Mouse (Mus musculus) stomach, embryonic 16.5 days (tissue): ENCODE measurements around the gene Eif4e3. TPM values are rescaled to one million over a fixed set of nuclear protein-coding genes. Genes with fewer than 3 reads are reported as not detected.
A peak's percentile ranks its signal among the peaks of the same experiment; 100 is the strongest.

Source experiments
- ATAC-seq: fragments of 200-750 bp; cut with Nextera tagmentation; 2 replicates; pipeline ENCODE4 v1.8.0; 2017; ENCODE audit warnings: moderate number of reproducible peaks, moderate TSS enrichment; ENCODE audit not compliant: insufficient read depth, low FRiP score
- H3K27ac ChIP-seq: fragments of 300-500 bp; sonication (generic); 2 replicates; pipeline ENCODE4 v1.5.1; 2014; ENCODE audit warnings: low read length
- H3K27me3 ChIP-seq: fragments of 300-500 bp; sonication (generic); 2 replicates; pipeline ENCODE4 v1.6.1; 2014; ENCODE audit warnings: low read length, control low read depth, mixed read lengths; ENCODE audit not compliant: control insufficient read depth, insufficient read depth
- H3K36me3 ChIP-seq: fragments of 300-500 bp; sonication (generic); 2 replicates; pipeline ENCODE4 v1.6.1; 2014; ENCODE audit warnings: low read length; ENCODE audit not compliant: control insufficient read depth, insufficient read depth
- H3K4me1 ChIP-seq: fragments of 300-500 bp; sonication (generic); 2 replicates; pipeline ENCODE4 v1.6.1; 2014; ENCODE audit warnings: low read length, control low read depth, mixed read lengths; ENCODE audit not compliant: control insufficient read depth, insufficient read depth
- H3K4me2 ChIP-seq: fragments of 300-500 bp; sonication (generic); 2 replicates; pipeline ENCODE4 v1.6.1; 2014; ENCODE audit warnings: low read depth, low read length, mixed read lengths
- H3K4me3 ChIP-seq: fragments of 300-500 bp; sonication (generic); replicated peaks from 2 replicates; pipeline ENCODE4 v1.5.1; 2014; ENCODE audit warnings: mild to moderate bottlenecking, low read length
- H3K9ac ChIP-seq: fragments of 300-500 bp; sonication (generic); 2 replicates; pipeline ENCODE4 v1.6.1; 2014; ENCODE audit warnings: low read length
- H3K9me3 ChIP-seq: fragments of 300-500 bp; sonication (generic); replicated peaks from 2 replicates; pipeline ENCODE4 v1.6.1; 2016; ENCODE audit warnings: low read length, control low read depth; ENCODE audit not compliant: control insufficient read depth
- WGBS: fragments of 180-500 bp; shearing (Covaris S2); extraction: QIAGEN DNeasy Blood & Tissue Kit; methylation state at CpG from one replicate; pipeline ENCODE4 v1.1.7; 2014; 5-methylcytosine and 5-hydroxymethylcytosine counted together
- polyA plus RNA-seq: library from polyadenylated mRNA; unstranded; fragments of >200 nt; fragmentation: Nextera tagmentation; extraction: Ambion mirVana; gene quantifications from 2 replicates; pipeline ENCODE4 v1.2.1, GENCODE M21; 2015

Eif4e3 gene
- polyA plus RNA-seq, 1 experiment from 2014 or later: 10.9 TPM

GRCm38 (mm10) chr6:99669481-99670325 is 3.1 kb upstream of the Eif4e3 start:
- Histone ChIP-seq H3K27me3 (no peaks in the 10 kb centered on the region), H3K9me3 (no peaks in the 10 kb centered on the region), H3K36me3 (no peaks in the 10 kb centered on the region), H3K4me1 (no peaks in the 10 kb centered on the region; the same call in 1 of the 2 replicates), H3K27ac (no peak overlapping the region), H3K4me2 (no peak overlapping the region), H3K4me3 (no peak overlapping the region), H3K9ac (no peak overlapping the region)
- WGBS: 56% methylated on average over 5 of the region's 5 CpGs
- ATAC-seq: no peak

GRCm38 (mm10) chr6:99667290-99667689 is 719 bp upstream of the Eif4e3 start:
- peak overlapping the region; percentile 10 for H3K27ac ChIP-seq
- WGBS: 34% methylated on average over 8 of the region's 8 CpGs
- peak overlapping the region; percentile 91 for H3K4me2 ChIP-seq
- H3K27me3 ChIP-seq: 0 out of 2 replicates have a peak, but pooled peaks cover 3% of the 10 kb centered on the region
- no peaks in the 10 kb centered on the region for H3K36me3 ChIP-seq
- no peak for ATAC-seq
- H3K4me3 ChIP-seq: peak overlapping the region; percentile 73; the same call in 1 of the 2 replicates
- H3K4me1 ChIP-seq: no peaks in the 10 kb centered on the region; the same call in 1 of the 2 replicates
- H3K9ac ChIP-seq: peak overlapping the region; percentile 83; the same call in 1 of the 2 replicates
- H3K9me3 ChIP-seq: no peaks in the 10 kb centered on the region

GRCm38 (mm10) chr6:99665457-99666317 is 884 bp downstream of the Eif4e3 start:
- Histone ChIP-seq H3K4me3 (peak overlapping the region; percentile 73), H3K9me3 (no peaks in the 10 kb centered on the region), H3K36me3 (no peaks in the 10 kb centered on the region), H3K9ac (peak overlapping the region; percentile 83), H3K27ac (peak overlapping the region; percentile 26; the same call in 1 of the 2 replicates), H3K4me1 (no peaks in the 10 kb centered on the region; the same call in 1 of the 2 replicates), H3K27me3 (0 out of 2 replicates have a peak, but pooled peaks cover 3% of the 10 kb centered on the region), H3K4me2 (peak overlapping the region; percentile 91)
- WGBS: 21% methylated on average over 16 of the region's 16 CpGs
- no peak for ATAC-seq

- H3K4me2 ChIP-seq: no peak overlapping the region
- ATAC-seq: no peak
- 0 out of 2 replicates have a peak, but pooled peaks cover 3% of the 10 kb centered on the region for H3K27me3 ChIP-seq
- no peaks in the 10 kb centered on the region for H3K36me3 ChIP-seq
- H3K4me1 ChIP-seq: no peaks in the 10 kb centered on the region; the same call in 1 of the 2 replicates
- no peaks in the 10 kb centered on the region for H3K9me3 ChIP-seq
- H3K27ac ChIP-seq: no peak overlapping the region
- H3K4me3 ChIP-seq: no peak overlapping the region
- no peak overlapping the region for H3K9ac ChIP-seq
- WGBS: 71% methylated on average over 8 of the region's 8 CpGs
These were observed 3.3 kb downstream of the Eif4e3 start for GRCm38 (mm10) chr6:99663232-99663631.

- Histone ChIP-seq H3K4me2 (no peak overlapping the region), H3K36me3 (no peaks in the 10 kb centered on the region), H3K9me3 (no peaks in the 10 kb centered on the region), H3K4me3 (no peak overlapping the region), H3K9ac (no peak overlapping the region), H3K4me1 (no peaks in the 10 kb centered on the region; the same call in 1 of the 2 replicates), H3K27ac (no peak overlapping the region), H3K27me3 (0 out of 2 replicates have a peak, but pooled peaks cover 3% of the 10 kb centered on the region)
- ATAC-seq: no peak
- 24% methylated on average over 3 of the region's 3 CpGs for WGBS
These were observed 6.1 kb downstream of the Eif4e3 start for GRCm38 (mm10) chr6:99660443-99660842.

- no peak overlapping the region for H3K9ac ChIP-seq
- H3K4me3 ChIP-seq: no peak overlapping the region
- H3K27me3 ChIP-seq: no peaks in the 10 kb centered on the region
- 81% methylated on average over 10 of the region's 10 CpGs for WGBS
- H3K27ac ChIP-seq: no peak overlapping the region
- H3K4me1 ChIP-seq: no peaks in the 10 kb centered on the region
- no peak for ATAC-seq
- H3K36me3 ChIP-seq: no peaks in the 10 kb centered on the region
- H3K9me3 ChIP-seq: no peaks in the 10 kb centered on the region
- H3K4me2 ChIP-seq: no peak overlapping the region
These were observed 8.0 kb downstream of the Eif4e3 start for GRCm38 (mm10) chr6:99658586-99658985.

DNA sequence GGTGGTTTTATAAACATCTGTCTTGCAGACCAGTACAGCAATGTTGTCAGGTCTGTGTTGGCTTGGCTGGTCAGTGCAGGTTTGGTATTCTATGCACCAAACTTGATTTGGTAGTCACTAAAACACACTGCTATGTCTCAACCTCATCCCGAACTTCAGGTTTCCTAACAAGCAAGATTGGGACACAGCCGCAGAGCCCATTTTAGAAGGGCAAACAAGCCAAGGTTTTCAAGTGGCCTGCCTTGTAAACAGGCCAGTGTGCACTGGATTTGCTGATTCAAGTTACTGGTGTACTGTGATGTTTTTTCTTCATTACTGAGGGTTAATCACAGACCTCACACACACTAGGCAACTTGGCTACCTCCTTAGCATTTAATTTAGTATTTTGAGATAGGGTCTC is 10.5 kb downstream of the Eif4e3 start:
- Histone ChIP-seq H3K36me3 (no peaks in the 10 kb centered on the region), H3K4me2 (no peak overlapping the region), H3K9me3 (no peaks in the 10 kb centered on the region), H3K4me1 (no peaks in the 10 kb centered on the region), H3K27me3 (no peaks in the 10 kb centered on the region), H3K9ac (no peak overlapping the region), H3K27ac (no peak overlapping the region), H3K4me3 (no peak overlapping the region)
- 94% methylated on average over 2 of the region's 2 CpGs for WGBS
- no peak for ATAC-seq

DNA sequence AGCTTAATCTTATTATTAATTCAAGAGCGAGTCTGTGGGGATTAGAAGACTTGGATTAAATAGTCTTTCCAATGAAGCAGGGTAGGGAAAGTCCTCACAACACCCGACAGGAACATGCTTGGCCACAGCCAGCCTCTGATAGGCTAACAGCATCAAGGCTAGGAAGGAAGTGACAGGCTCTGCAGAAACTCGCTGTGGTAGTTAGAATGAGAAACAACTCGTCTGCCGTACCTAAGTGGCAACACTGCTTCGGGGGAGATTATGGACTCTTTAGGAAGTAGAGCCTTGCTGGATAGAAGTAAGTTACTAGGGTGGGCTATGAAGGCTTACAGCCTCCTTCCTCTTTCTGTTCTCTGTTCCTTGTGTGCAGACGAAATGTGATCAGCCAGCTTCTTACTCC is 11.1 kb downstream of the Eif4e3 start:
- no peaks in the 10 kb centered on the region for H3K27me3 ChIP-seq
- no peaks in the 10 kb centered on the region for H3K4me1 ChIP-seq
- H3K9ac ChIP-seq: no peak overlapping the region
- no peak for ATAC-seq
- 55% methylated on average over 7 of the region's 7 CpGs for WGBS
- no peak overlapping the region for H3K4me3 ChIP-seq
- no peak overlapping the region for H3K27ac ChIP-seq
- no peaks in the 10 kb centered on the region for H3K36me3 ChIP-seq
- no peak overlapping the region for H3K4me2 ChIP-seq
- no peaks in the 10 kb centered on the region for H3K9me3 ChIP-seq

DNA sequence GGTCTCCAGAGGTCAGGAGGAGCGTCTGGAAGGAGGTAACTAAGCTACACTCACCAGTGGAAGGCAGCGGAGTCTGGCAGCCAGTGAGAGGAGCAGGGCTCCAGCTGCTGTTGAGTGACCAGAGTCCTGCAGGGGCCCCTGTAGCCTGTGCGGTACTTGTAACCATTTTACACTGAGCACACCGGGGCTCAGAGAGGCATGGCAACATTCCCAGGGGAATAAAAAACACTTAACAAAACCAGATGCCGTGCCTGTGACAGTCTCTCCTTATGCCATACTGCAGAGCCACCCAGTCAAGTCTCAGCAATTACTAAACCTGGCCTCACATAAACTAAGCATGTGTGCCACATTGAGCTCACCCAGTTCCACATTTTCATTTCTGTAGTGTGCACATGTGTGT is 12.2 kb downstream of the Eif4e3 start:
- WGBS: 62% methylated on average over 5 of the region's 5 CpGs
- Histone ChIP-seq H3K27me3 (no peaks in the 10 kb centered on the region), H3K4me2 (no peak overlapping the region), H3K4me3 (no peak overlapping the region), H3K9me3 (no peaks in the 10 kb centered on the region), H3K36me3 (no peaks in the 10 kb centered on the region), H3K9ac (no peak overlapping the region), H3K4me1 (no peaks in the 10 kb centered on the region), H3K27ac (no peak overlapping the region)
- no peak for ATAC-seq
